Comparison of ENCODE assay signal across 29 mouse cellular contexts in genomic region chr3:123065466-123065865, GRCm38 (mm10). TPM values are rescaled to one million over a fixed set of nuclear protein-coding genes. Genes with fewer than 3 reads are reported as not detected.
DNase-seq lines count a peak whose midpoint lies in the region; ATAC-seq and TF ChIP-seq lines count a peak whose summit lies in the region.
"Had no signal": no experiment of that assay in that cellular context is flagged by ENCODE, and none has a peak within 500 bp of the region (broad histone marks: within the 10 kb centered on the region; RNA-seq: fewer than 3 reads in every experiment).

No protein-coding gene starts in this region.

- H3K9ac ChIP-seq in heart, embryonic 12.5 days = no peak overlapping the region
- no peak overlapping the region for H3K9ac ChIP-seq in kidney, postnatal 0 days (ENCODE audit: low read depth, low read length)
- H3K9ac ChIP-seq: heart, embryonic 13.5 days; hindbrain, embryonic 13.5 days; limb, embryonic 12.5 days; liver, embryonic 13.5 days; midbrain, embryonic 12.5 days; neural tube, embryonic 15.5 days had no signal

- TF ChIP-seq CTCF in kidney, postnatal 0 days (IDR thresholded peaks at IDR 0.05; ENCODE audit: low read depth) = no peak

- WGBS in heart, embryonic 12.5 days = 56% methylated on average over 5 of the region's 5 CpGs
- WGBS in kidney, postnatal 0 days = 57% methylated on average over 5 of the region's 5 CpGs

- no peaks in the 10 kb centered on the region for H3K36me3 ChIP-seq in heart, embryonic 12.5 days
- H3K36me3 ChIP-seq in kidney, postnatal 0 days (ENCODE audit: insufficient read depth, low read length) = no peaks in the 10 kb centered on the region
- H3K36me3 ChIP-seq: embryonic facial prominence, embryonic 10.5 days; heart, embryonic 13.5 days; hindbrain, embryonic 13.5 days; limb, embryonic 12.5 days; liver, embryonic 13.5 days; midbrain, embryonic 12.5 days; neural tube, embryonic 15.5 days had no signal

- DNase-seq in heart, postnatal 25 days (ENCODE audit: low spot score) = no peak
- peak; percentile 46 for DNase-seq in kidney, postnatal 0 days (ENCODE audit: low spot score)
- DNase-seq in kidney, postnatal 4 days = no peak
- DNase-seq in lung, postnatal 10 days = peak; percentile 37
- no peak for DNase-seq in lung, adult 18-20 months
- DNase-seq in c-Kit-positive CD71-positive TER-119-positive erythroid progenitor cells, embryonic 14.5 days (ENCODE audit: low spot score) = no peak
- DNase-seq: adrenal gland, postnatal 25 days; cerebellum, adult 9-10 months; gastrocnemius, postnatal 14 days; heart, postnatal 36 days; layer of hippocampus, postnatal 36 days; liver, embryonic 13.5 days; right cerebral cortex, adult 18-20 months; right cerebral cortex, postnatal 4 days; thymus, adult 2 months; thymus, postnatal 4 days had no signal

- H3K9me3 ChIP-seq in heart, embryonic 12.5 days (replicated peaks) = no peaks in the 10 kb centered on the region; the same call in 1 of the 2 replicates
- no peaks in the 10 kb centered on the region for H3K9me3 ChIP-seq in kidney, postnatal 0 days (replicated peaks; ENCODE audit: low read length)
- H3K9me3 ChIP-seq: embryonic facial prominence, embryonic 10.5 days; heart, embryonic 13.5 days; hindbrain, embryonic 13.5 days; limb, embryonic 12.5 days; liver, embryonic 13.5 days; midbrain, embryonic 12.5 days; neural tube, embryonic 15.5 days had no signal

- no peak overlapping the region for H3K27ac ChIP-seq in heart, embryonic 12.5 days (ENCODE audit: poor library complexity, severe bottlenecking)
- no peak overlapping the region for H3K27ac ChIP-seq in kidney, postnatal 0 days
- H3K27ac ChIP-seq: embryonic facial prominence, embryonic 10.5 days; heart, embryonic 13.5 days; hindbrain, embryonic 13.5 days; limb, embryonic 12.5 days; liver, embryonic 13.5 days; midbrain, embryonic 12.5 days; neural tube, embryonic 15.5 days had no signal

- peak; percentile 41; the same call in 1 of the 2 replicates for ATAC-seq in heart, embryonic 12.5 days (ENCODE audit: insufficient number of reproducible peaks, low FRiP score)
- ATAC-seq in kidney, postnatal 0 days (replicated peaks; ENCODE audit: low FRiP score, low read depth) = no peak
- ATAC-seq in megakaryocyte progenitor cell, adult 5-6 weeks (replicated peaks; ENCODE audit: poor library complexity) = peak; percentile 33; the same call in 1 of the 2 replicates
- ATAC-seq: forebrain, embryonic 16.5 days; inflammation-experienced regulatory T-cells, adult 6 months had no signal

- no peak overlapping the region for H3K4me2 ChIP-seq in heart, embryonic 12.5 days
- H3K4me2 ChIP-seq in kidney, postnatal 0 days (ENCODE audit: low read length) = no peak overlapping the region
- H3K4me2 ChIP-seq: heart, embryonic 13.5 days; hindbrain, embryonic 13.5 days; limb, embryonic 12.5 days; liver, embryonic 13.5 days; midbrain, embryonic 12.5 days; neural tube, embryonic 15.5 days had no signal

- H3K27me3 ChIP-seq in heart, embryonic 12.5 days (replicated peaks) = no peaks in the 10 kb centered on the region
- H3K27me3 ChIP-seq in kidney, postnatal 0 days (ENCODE audit: insufficient read depth, low read length) = no peaks in the 10 kb centered on the region
- H3K27me3 ChIP-seq: heart, embryonic 13.5 days; hindbrain, embryonic 13.5 days; limb, embryonic 12.5 days; liver, embryonic 13.5 days; midbrain, embryonic 12.5 days; neural tube, embryonic 15.5 days had no signal

- H3K4me1 ChIP-seq in heart, embryonic 12.5 days (replicated peaks) = peaks cover 28% of the 10 kb centered on the region
- no peaks in the 10 kb centered on the region for H3K4me1 ChIP-seq in kidney, postnatal 0 days (replicated peaks; ENCODE audit: insufficient read depth, low read length)
- H3K4me1 ChIP-seq: hindbrain, embryonic 13.5 days; midbrain, embryonic 12.5 days; neural tube, embryonic 15.5 days had no signal

- H3K4me3 ChIP-seq in heart, embryonic 12.5 days = no peak overlapping the region
- H3K4me3 ChIP-seq in kidney, postnatal 0 days (replicated peaks; ENCODE audit: low read depth, low read length) = no peak overlapping the region
- H3K4me3 ChIP-seq: embryonic facial prominence, embryonic 10.5 days; heart, embryonic 13.5 days; hindbrain, embryonic 13.5 days; limb, embryonic 12.5 days; liver, embryonic 13.5 days; midbrain, embryonic 12.5 days; neural tube, embryonic 15.5 days had no signal

- intact Hi-C loops in heart, postnatal 25 days (cut with DNase I) = loop anchor here (5.0 kb wide), 1 partner anchor 37 kb away; no protein-coding TSS in a partner anchor

RNA-seq across cellular contexts. Expression of gene Myoz2, which starts 30.7 kb away (rescaled TPM):
- polyA plus RNA-seq in heart, embryonic 12.5 days (2016; fragmentation: Nextera tagmentation; extraction: Ambion mirVana) = 154 and 163 TPM in 2 replicates
- 1,000 to 10,000 TPM; 2,092 to 2,205 TPM for total RNA-seq in heart, postnatal 25 days (2021)
- not detected in 2 replicates for polyA plus RNA-seq in kidney, postnatal 0 days (2015; fragmentation: Nextera tagmentation; extraction: Ambion mirVana)
- not detected in 2 replicates for total RNA-seq in megakaryocyte progenitor cell, adult 5-6 weeks (2015)
- total RNA-seq in megakaryocyte progenitor cell, adult 5-6 weeks (2017) = not detected in 2 replicates
- total RNA-seq: adrenal gland, postnatal 25 days; ES-E14; megakaryocyte, adult 5-6 weeks had no signal
- polyA plus RNA-seq: cortical plate, adult 2 months; embryonic facial prominence, embryonic 10.5 days; forebrain, embryonic 16.5 days; inflammation-experienced regulatory T-cells, adult 6 months; midbrain, embryonic 12.5 days had no signal

Comparison
In these comparisons a context has a peak if more than half of its experiments do, and no peak if none do; other contexts are left out.
1. DNase-seq: peak in kidney, postnatal 0 days (single experiment) and lung, postnatal 10 days (single experiment); none in heart, postnatal 25 days (single experiment), kidney, postnatal 4 days (0 of 2), lung, adult 18-20 months (0 of 2) and c-Kit-positive CD71-positive TER-119-positive erythroid progenitor cells, embryonic 14.5 days (single experiment).
2. RNA of gene Myoz2, which starts 30.7 kb away (total RNA-seq): 2,092 to 2,205 TPM in heart, postnatal 25 days; not detected in megakaryocyte progenitor cell, adult 5-6 weeks; every median in the first group is over 1,000 times any median in the second.